Mouse (Mus musculus) embryonic fibroblast, embryonic 13.5 days (primary cell): ENCODE measurements at regions not wholly inside any gene's neighbourhood (a gene's known extent, or its start where the extent isn't known, plus 50 kb on each side); places are given as distances from the start of the nearest gene placed in this dataset.

Experiments used
- CTCF ChIP-seq: IDR thresholded peaks from 2 replicates; pipeline ENCODE4 v1.5.1; 2011; ENCODE audit warnings: mild to moderate bottlenecking, control low read depth, low read length, moderate library complexity, borderline replicate concordance; ENCODE audit not compliant: insufficient read depth
- POLR2A ChIP-seq: IDR thresholded peaks from 2 replicates; pipeline ENCODE4 v1.6.1; 2011; ENCODE audit warnings: low read depth, mild to moderate bottlenecking, control low read depth, low read length, moderate library complexity

DNA sequence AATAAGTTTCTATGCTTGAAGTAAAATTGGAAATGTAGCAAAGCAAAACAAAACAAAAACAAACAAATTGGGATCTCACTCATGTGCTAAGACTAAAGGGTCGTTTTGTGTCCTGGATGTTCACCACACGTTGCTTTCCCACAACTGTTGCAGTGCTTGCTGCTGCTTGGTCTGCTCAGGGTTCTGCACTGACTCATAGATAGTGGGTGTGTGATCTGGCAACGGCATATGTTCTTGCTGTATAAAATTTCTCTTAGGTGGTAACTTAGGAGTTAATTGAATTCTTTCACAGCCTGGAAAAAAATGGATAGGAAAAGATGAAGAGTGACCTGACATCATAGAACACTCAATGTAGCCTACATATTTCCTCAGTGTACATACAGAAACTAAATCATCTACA, 505.9 kb upstream of the Zeb2 start:
- no peak for TF ChIP-seq CTCF
- TF ChIP-seq POLR2A, result no peak
